Mouse (Mus musculus) layer of hippocampus, adult 2 months (tissue): ENCODE measurements around the gene Gm5142. TPM values are rescaled to one million over a fixed set of nuclear protein-coding genes. Genes with fewer than 3 reads are reported as not detected.

Experiments used
- DNase-seq, 2 experiments: peaks; one replicate each; pipeline ENCODE4 v3.0.0; 2022; ENCODE audit warnings: low spot score in 2 of 2
- H3K27ac ChIP-seq: fragments of 200-600 bp; 2 replicates; pipeline ENCODE4 v1.8.1; 2022
- H3K4me3 ChIP-seq: fragments of 200-600 bp; 2 replicates; pipeline ENCODE4 v1.8.1; 2022; ENCODE audit warnings: mild to moderate bottlenecking
- CTCF ChIP-seq: fragments of 200-600 bp; conservative IDR thresholded peaks from 2 replicates; pipeline ENCODE4 v1.8.1; 2022; ENCODE audit warnings: antibody characterized with exemption, mild to moderate bottlenecking, moderate library complexity
- long read RNA-seq, 2 experiments: library from polyadenylated mRNA; stranded (forward); transcript quantifications; one replicate each; pipeline ENCODE4 v2.0.0; 2021; ENCODE audit warnings: borderline mapping rate in 2 of 2
- total RNA-seq, 2 experiments: library from RNA; stranded (reverse); gene quantifications; 2 replicates each; pipeline ENCODE4 v1.2.3; 2021

Gene Gm5142
- total RNA-seq: not detected
- long read RNA-seq, experiment 1: 0 reads
- long read RNA-seq, experiment 2: 0 reads

GRCm38 (mm10) chr14:59178649-59179048 lies at the start of gene Gm5142:
Gene Gm5142, minus strand, starts transcription at chr14:59178749.
- DNase-seq: no peak
- TF ChIP-seq CTCF: no peak
- H3K27ac ChIP-seq: no peak within 1 kb of the TSS
- H3K4me3 ChIP-seq: no peak within 1 kb of the TSS

- DNase-seq: no peak
- no peak for TF ChIP-seq CTCF
- Histone ChIP-seq H3K27ac (peak overlapping the region; percentile 75), H3K4me3 (no peak overlapping the region)
Observed at GRCm38 (mm10) chr14:59226240-59226639, 47.7 kb upstream of the Gm5142 start.

- no peak for TF ChIP-seq CTCF
- no peak overlapping the region for H3K4me3 ChIP-seq
- no peak for DNase-seq
- no peak overlapping the region for H3K27ac ChIP-seq
Observed at GRCm38 (mm10) chr14:59219241-59219640, 40.7 kb upstream of the Gm5142 start.

GRCm38 (mm10) chr14:59209816-59210215 lies 31.3 kb upstream of the Gm5142 start:
- TF ChIP-seq CTCF: no peak
- Histone ChIP-seq H3K27ac (no peak overlapping the region), H3K4me3 (no peak overlapping the region)
- DNase-seq: no peak

GRCm38 (mm10) chr14:59209003-59209402 lies 30.5 kb upstream of the Gm5142 start:
- no peak for TF ChIP-seq CTCF
- Histone ChIP-seq H3K27ac (no peak overlapping the region), H3K4me3 (no peak overlapping the region)
- DNase-seq: no peak

- TF ChIP-seq CTCF: no peak
- no peak for DNase-seq
- peak overlapping the region; percentile 96 for H3K27ac ChIP-seq
- no peak overlapping the region for H3K4me3 ChIP-seq
Observed at GRCm38 (mm10) chr14:59205976-59206583, 27.5 kb upstream of the Gm5142 start.

GRCm38 (mm10) chr14:59205461-59205860 lies 26.9 kb upstream of the Gm5142 start:
- Histone ChIP-seq H3K4me3 (no peak overlapping the region), H3K27ac (peak overlapping the region; percentile 96)
- TF ChIP-seq CTCF: no peak
- DNase-seq: no peak

GRCm38 (mm10) chr14:59201604-59202215 lies 23.2 kb upstream of the Gm5142 start:
- Histone ChIP-seq H3K27ac (peak overlapping the region; percentile 96), H3K4me3 (peak overlapping the region; percentile 98)
- no peak for DNase-seq
- TF ChIP-seq CTCF: no peak

GRCm38 (mm10) chr14:59200711-59201603 lies 22.4 kb upstream of the Gm5142 start, which contains the start of gene Rcbtb1:
Gene Rcbtb1, plus strand, starts transcription at chr14:59201209.
- H3K4me3 ChIP-seq: peak within 1 kb of the TSS; percentile 98
- TF ChIP-seq CTCF: peak; percentile 72
- H3K27ac ChIP-seq: peak within 1 kb of the TSS; percentile 96
- DNase-seq: peak; percentile 89 to 90

- Histone ChIP-seq H3K27ac (no peak overlapping the region), H3K4me3 (no peak overlapping the region)
- DNase-seq: no peak
- TF ChIP-seq CTCF: no peak
Observed at GRCm38 (mm10) chr14:59186121-59186520, 7.6 kb upstream of the Gm5142 start.

- no peak for DNase-seq
- no peak for TF ChIP-seq CTCF
- Histone ChIP-seq H3K4me3 (no peak overlapping the region), H3K27ac (no peak overlapping the region)
Observed at GRCm38 (mm10) chr14:59185514-59185913, 7.0 kb upstream of the Gm5142 start.

- H3K27ac ChIP-seq: no peak overlapping the region
- no peak for TF ChIP-seq CTCF
- DNase-seq: no peak
- H3K4me3 ChIP-seq: no peak overlapping the region
Observed at GRCm38 (mm10) chr14:59182732-59183131, 4.2 kb upstream of the Gm5142 start.
